ENCODE assay signal across 9 mouse cellular contexts in genomic region chr2:28206472-28206871, GRCm38 (mm10). TPM values are rescaled to one million over a fixed set of nuclear protein-coding genes. Genes with fewer than 3 reads are reported as not detected.
DNase-seq lines count a peak whose midpoint lies in the region; ATAC-seq and TF ChIP-seq lines count a peak whose summit lies in the region.
"Had no signal": no experiment of that assay in that cellular context is flagged by ENCODE, and none has a peak within 500 bp of the region (broad histone marks: within the 10 kb centered on the region; RNA-seq: fewer than 3 reads in every experiment).

No protein-coding gene starts in this region.

- no peak for TF ChIP-seq POLR2A in cerebellum, adult 2 months (IDR thresholded peaks at IDR 0.05; ENCODE audit: borderline replicate concordance, insufficient read depth, low read length)
- TF ChIP-seq POLR2A in thymus, adult 2 months (IDR thresholded peaks at IDR 0.05; ENCODE audit: control insufficient read depth, extremely low read depth, insufficient read depth, low read length, poor library complexity), result no peak

- WGBS in cerebellum, adult 2 months, result 10% methylated on average over 11 of the region's 11 CpGs
- 25% methylated on average over 11 of the region's 11 CpGs for WGBS in forebrain, embryonic 16.5 days
- WGBS in macrophage (ENCODE audit: missing documents), result 44% methylated on average over 11 of the region's 11 CpGs
- 33% methylated on average over 11 of the region's 11 CpGs for WGBS in thymus, adult 2 months

- H3K9ac ChIP-seq in forebrain, embryonic 16.5 days (replicated peaks; ENCODE audit: low read depth, low read length), result peak overlapping the region; percentile 76

- no peaks in the 10 kb centered on the region for H3K9me3 ChIP-seq in E14TG2a.4 (ENCODE audit: low read length)
- H3K9me3 ChIP-seq in forebrain, embryonic 16.5 days (ENCODE audit: control insufficient read depth, low read length), result no peaks in the 10 kb centered on the region
- H3K9me3 ChIP-seq: megakaryocyte, embryonic 14.5 days had no signal

- peaks cover 38% of the 10 kb centered on the region for H3K4me1 ChIP-seq in cerebellum, adult 2 months (ENCODE audit: control insufficient read depth, insufficient read depth, low read length)
- peaks cover 57% of the 10 kb centered on the region for H3K4me1 ChIP-seq in E14TG2a.4 (replicated peaks; ENCODE audit: low read depth, low read length)
- H3K4me1 ChIP-seq in forebrain, embryonic 16.5 days (replicated peaks; ENCODE audit: control insufficient read depth, insufficient read depth, low read length), result peaks cover 39% of the 10 kb centered on the region
- no peaks in the 10 kb centered on the region for H3K4me1 ChIP-seq in thymus, adult 2 months (replicated peaks; ENCODE audit: control insufficient read depth, insufficient read depth, low read length)

- peak in 1 of 2 experiments; percentile 39 for DNase-seq in cerebellum, adult 2 months
- no peak for DNase-seq in cerebellum, adult 8-10 months
- no peak for DNase-seq in adrenal gland, adult 8-10 months
- no peak for DNase-seq in thymus, adult 2 months

- no peaks in the 10 kb centered on the region for H3K27me3 ChIP-seq in cerebellum, adult 2 months (ENCODE audit: control insufficient read depth, insufficient read depth, low read length)
- H3K27me3 ChIP-seq in E14TG2a.4 (ENCODE audit: insufficient read depth, low read length), result peaks cover 55% of the 10 kb centered on the region
- 0 out of 2 replicates have a peak, but pooled peaks cover 2% of the 10 kb centered on the region for H3K27me3 ChIP-seq in forebrain, embryonic 16.5 days (replicated peaks; ENCODE audit: control insufficient read depth, insufficient read depth, low read length)
- peaks cover 5% of the 10 kb centered on the region; the same call in 1 of the 2 replicates for H3K27me3 ChIP-seq in thymus, adult 2 months (ENCODE audit: control insufficient read depth, insufficient read depth, low read length)

- no peak for TF ChIP-seq CTCF in cerebellum, adult 2 months (IDR thresholded peaks at IDR 0.05; ENCODE audit: borderline replicate concordance, insufficient read depth, low read depth, low read length)
- TF ChIP-seq CTCF in E14TG2a.4 (conservative IDR thresholded peaks at IDR 0.05; ENCODE audit: low read length), result no peak
- TF ChIP-seq CTCF in thymus, adult 2 months (IDR thresholded peaks at IDR 0.05; ENCODE audit: borderline replicate concordance, control insufficient read depth, extremely low read depth, insufficient read depth, low read length, poor library complexity), result no peak

- H3K79me2 ChIP-seq in macrophage (ENCODE audit: inconsistent target), result 0 out of 2 replicates have a peak, but pooled peaks cover 4% of the 10 kb centered on the region

- ATAC-seq in forebrain, embryonic 16.5 days, result no peak
- ATAC-seq in CD4-positive, CD25-positive, alpha-beta regulatory T cell, adult 4 months, result no peak

- H3K4me3 ChIP-seq in cerebellum, adult 2 months (replicated peaks; ENCODE audit: insufficient read depth, low read depth, low read length), result peak overlapping the region; percentile 95
- H3K4me3 ChIP-seq in E14TG2a.4 (replicated peaks; ENCODE audit: low read length), result peak overlapping the region; percentile 82
- peak overlapping the region; percentile 62 for H3K4me3 ChIP-seq in forebrain, embryonic 16.5 days (replicated peaks; ENCODE audit: low read length)
- H3K4me3 ChIP-seq in macrophage (ENCODE audit: inconsistent target), result peak overlapping the region; percentile 17; the same call in 1 of the 2 replicates
- H3K4me3 ChIP-seq in thymus, adult 2 months (ENCODE audit: control insufficient read depth, insufficient read depth, low read length), result no peak overlapping the region

- peak overlapping the region; percentile 99 for H3K4me2 ChIP-seq in forebrain, embryonic 16.5 days (ENCODE audit: low read length)

- H3K36me3 ChIP-seq in E14TG2a.4 (ENCODE audit: insufficient read depth, low read length) (no peaks in the 10 kb centered on the region), macrophage (ENCODE audit: inconsistent target) (no peaks in the 10 kb centered on the region)
- no peaks in the 10 kb centered on the region for H3K36me3 ChIP-seq in forebrain, embryonic 16.5 days (ENCODE audit: control insufficient read depth, insufficient read depth)
- no peaks in the 10 kb centered on the region for H3K36me3 ChIP-seq in thymus, adult 2 months (ENCODE audit: control insufficient read depth, insufficient read depth, low read length)

- H3K27ac ChIP-seq in cerebellum, adult 2 months (ENCODE audit: insufficient read depth, low read length), result peak overlapping the region; percentile 93
- H3K27ac ChIP-seq in forebrain, embryonic 16.5 days (ENCODE audit: low read length), result no peak overlapping the region
- H3K27ac ChIP-seq in macrophage, result no peak overlapping the region
- H3K27ac ChIP-seq in thymus, adult 2 months (ENCODE audit: control insufficient read depth, insufficient read depth, low read length), result no peak overlapping the region

RNA-seq across cellular contexts. Expression of gene Olfm1, which starts 13.7 kb away (rescaled TPM):
- polyA plus RNA-seq in cerebellum, adult 2 months (2012; rRNA removed), result 567 and 588 TPM in 2 replicates
- polyA plus RNA-seq in forebrain, embryonic 16.5 days (2015; fragmentation: Nextera tagmentation; extraction: Ambion mirVana), result 226 and 227 TPM in 2 replicates
- total RNA-seq in macrophage (2018; cell fraction: chromatin; rRNA removed), result 1 to 10 TPM in 1 of 26 experiments, under 1 TPM in 6, not detected in 19; 0.31 to 1.2 (median 0.67) TPM
- 1 to 10 TPM in 13 of 26 experiments, under 1 TPM in 13; 0.48 to 2.7 (median 1.2) TPM for total RNA-seq in macrophage (2018; cell fraction: cytosol; rRNA removed)
- total RNA-seq in macrophage (2018; cell fraction: nucleus; rRNA removed), result 1 to 10 TPM in 10 of 26 experiments, under 1 TPM in 14, not detected in 2; 0.17 to 2.3 (median 0.87) TPM
- polyA plus RNA-seq in macrophage (2018), result 2.5 to 3.1 TPM (median 2.6 TPM) in 3 replicates
- polyA plus RNA-seq in CD4-positive, CD25-positive, alpha-beta regulatory T cell, adult 4 months (2017; shearing (Covaris generic)), result not detected
- total RNA-seq in adrenal gland, adult 8-10 months (2022), result 10 to 100 TPM; 42.9 to 56.6 (median 48.5) TPM
- polyA plus RNA-seq in thymus, adult 2 months (2012; rRNA removed), result 9.8 TPM in 2 replicates

Comparison
In these comparisons a context has a peak if more than half of its experiments do, and no peak if none do; other contexts are left out.
1. RNA of gene Olfm1, which starts 13.7 kb away (polyA plus RNA-seq): 567 to 588 TPM in cerebellum, adult 2 months and 226 to 227 TPM in forebrain, embryonic 16.5 days; 9.8 TPM in thymus, adult 2 months, 2.5 to 3.1 TPM in macrophage and not detected in CD4-positive, CD25-positive, alpha-beta regulatory T cell, adult 4 months; every median in the first group is over 10 times any median in the second.